Mouse (Mus musculus) brain, embryonic 18.5 days (tissue): ENCODE data around the gene Ampd2.

Source experiments
- DNase-seq: peaks from one replicate; pipeline ENCODE4 v3.0.0-alpha.2; 2012; ENCODE audit warnings: low read depth, low spot score

The Ampd2 gene

GRCm38 (mm10) chr3:108094976-108095760 is 8.7 kb upstream of the Ampd2 start:
- no peak for DNase-seq

DNA sequence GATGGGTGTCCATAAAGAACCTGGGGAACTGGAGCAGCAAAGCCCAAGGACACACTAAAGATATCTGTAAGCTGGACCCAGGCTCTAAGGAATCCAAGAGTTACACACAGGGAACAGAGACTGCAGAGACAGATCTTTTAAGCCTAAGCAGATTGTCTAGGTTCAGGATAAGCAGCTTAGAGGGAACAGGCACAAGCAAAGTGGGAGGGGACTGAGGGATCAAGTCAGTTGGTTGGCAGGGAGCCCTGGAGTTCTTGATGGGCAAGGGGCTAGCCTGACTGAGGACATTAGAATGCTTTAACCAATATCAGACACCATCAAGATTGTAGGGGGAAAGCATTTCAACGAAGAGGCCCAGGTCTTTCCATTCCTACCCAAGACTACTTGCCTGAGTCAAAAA is 7.7 kb upstream of the Ampd2 start:
- no peak for DNase-seq

DNA sequence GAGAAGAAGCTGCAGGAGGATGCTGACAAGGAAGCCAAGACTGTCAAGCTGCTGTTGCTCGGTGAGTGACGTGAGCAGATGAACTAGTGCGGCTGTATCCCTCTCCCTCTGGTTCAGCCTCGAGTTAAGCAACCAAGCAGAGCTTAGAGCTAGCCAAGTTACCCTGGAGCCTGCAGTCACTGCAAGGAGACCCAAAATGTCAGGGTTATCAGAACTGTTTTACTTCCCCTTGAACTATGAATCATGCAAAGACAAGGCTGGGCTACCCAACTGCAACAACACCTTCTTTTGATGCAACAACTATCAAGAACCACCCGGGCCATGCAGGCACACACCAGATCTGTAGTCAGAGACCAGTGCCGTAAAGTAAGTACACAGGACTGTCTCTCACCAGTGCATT is 6.9 kb upstream of the Ampd2 start:
- DNase-seq, result no peak

GRCm38 (mm10) chr3:108092536-108093115 is 6.2 kb upstream of the Ampd2 start, which contains the start of gene Gnat2:
Gene Gnat2, plus strand, starts transcription at chr3:108092789.
- DNase-seq, result no peak

DNA sequence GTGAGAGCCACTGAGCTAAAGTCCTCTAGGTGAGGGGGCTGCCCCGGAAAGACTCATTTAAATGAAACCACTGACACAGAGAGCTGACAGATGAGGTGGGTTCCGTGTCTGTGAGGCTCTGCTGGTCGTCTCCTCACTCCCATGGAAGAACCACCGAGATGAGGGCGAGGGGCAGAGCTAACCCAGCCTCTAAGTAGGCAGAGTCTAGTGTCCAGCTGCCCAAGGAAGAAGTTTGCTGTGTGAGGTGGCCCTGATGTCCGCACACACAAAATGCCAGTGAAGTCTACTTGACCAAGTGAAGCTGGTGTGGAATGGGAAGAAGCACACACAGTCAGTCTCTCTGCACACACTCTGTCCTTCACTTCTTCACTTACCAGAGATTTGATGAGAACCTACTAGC is 5.6 kb upstream of the Ampd2 start:
- no peak for DNase-seq

GRCm38 (mm10) chr3:108090561-108090960 is 4.1 kb upstream of the Ampd2 start:
- no peak for DNase-seq

- no peak for DNase-seq
These were observed 3.5 kb upstream of the Ampd2 start for GRCm38 (mm10) chr3:108089916-108090315.

- DNase-seq, result no peak
These were observed 2.5 kb upstream of the Ampd2 start for GRCm38 (mm10) chr3:108088842-108089380.

DNA sequence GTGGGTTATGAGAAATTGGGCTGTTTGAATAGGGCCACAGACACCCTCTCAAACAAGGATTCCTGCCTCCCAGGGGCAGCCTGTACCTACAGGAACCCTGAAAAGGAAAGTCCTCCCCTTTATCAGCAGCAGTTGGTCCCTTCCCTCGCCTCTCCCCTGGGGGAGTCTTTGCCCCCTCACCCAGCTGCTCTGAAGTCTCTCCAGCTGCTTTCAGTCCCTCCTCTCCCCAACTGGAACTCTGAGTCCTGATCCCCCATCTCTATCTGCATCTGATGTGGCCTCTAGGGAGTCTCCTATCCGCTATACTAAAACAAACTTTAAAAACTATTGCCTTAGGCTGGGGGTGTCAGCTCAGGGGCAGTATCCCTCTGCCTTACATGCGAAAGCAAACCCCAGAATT is 878 bp upstream of the Ampd2 start:
- DNase-seq, result no peak

- no peak for DNase-seq
These were observed 556 bp downstream of the Ampd2 start for GRCm38 (mm10) chr3:108085721-108086469.

DNA sequence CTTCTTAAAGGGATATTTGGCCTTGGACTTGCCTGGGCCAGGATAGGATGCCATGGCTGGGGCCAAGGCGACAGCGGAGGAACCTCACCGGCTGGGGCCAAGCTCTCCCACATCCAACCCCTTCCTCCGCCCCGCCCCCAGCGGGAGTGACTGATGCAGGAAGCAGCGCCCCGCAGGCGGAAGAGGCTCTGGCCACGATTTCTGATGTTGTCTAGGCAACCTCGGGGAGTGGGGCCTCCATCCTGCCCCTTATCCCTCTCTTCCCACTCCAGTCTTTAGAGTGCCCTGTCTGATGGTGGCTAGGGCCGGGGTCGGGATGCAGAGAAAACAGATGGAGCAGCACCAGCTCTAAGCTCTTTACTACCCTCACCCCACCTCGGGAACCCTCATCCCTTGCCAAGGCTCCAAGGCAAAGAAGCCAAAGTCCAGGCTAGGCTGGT is 1.1 kb downstream of the Ampd2 start:
- DNase-seq, result peak; percentile 62

- no peak for DNase-seq
These were observed 1.6 kb downstream of the Ampd2 start for GRCm38 (mm10) chr3:108084767-108085270.

DNA sequence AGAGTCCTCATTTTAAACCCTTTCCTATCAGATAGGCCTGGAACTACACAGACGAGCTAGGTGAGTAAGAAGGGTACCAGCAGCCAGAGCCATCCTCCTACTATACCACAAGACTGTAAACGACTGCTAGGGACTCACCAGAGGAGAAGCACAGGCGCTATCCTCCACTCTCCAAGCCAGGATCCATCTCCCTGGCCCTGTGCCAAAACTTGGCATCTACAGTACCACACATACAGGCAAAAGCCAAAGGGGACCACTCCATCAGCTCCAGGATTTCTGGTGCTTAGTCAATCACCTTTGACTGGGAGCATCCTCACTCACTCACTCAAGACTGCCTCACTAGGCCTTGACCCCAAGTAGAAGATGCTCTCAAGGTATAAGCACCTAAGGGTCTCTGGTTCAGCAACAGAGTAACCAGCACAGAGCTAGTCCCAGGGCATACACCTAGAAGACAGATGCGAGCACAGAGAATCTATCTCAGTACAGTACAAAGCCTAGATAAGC is 2.5 kb downstream of the Ampd2 start:
- no peak for DNase-seq

DNA sequence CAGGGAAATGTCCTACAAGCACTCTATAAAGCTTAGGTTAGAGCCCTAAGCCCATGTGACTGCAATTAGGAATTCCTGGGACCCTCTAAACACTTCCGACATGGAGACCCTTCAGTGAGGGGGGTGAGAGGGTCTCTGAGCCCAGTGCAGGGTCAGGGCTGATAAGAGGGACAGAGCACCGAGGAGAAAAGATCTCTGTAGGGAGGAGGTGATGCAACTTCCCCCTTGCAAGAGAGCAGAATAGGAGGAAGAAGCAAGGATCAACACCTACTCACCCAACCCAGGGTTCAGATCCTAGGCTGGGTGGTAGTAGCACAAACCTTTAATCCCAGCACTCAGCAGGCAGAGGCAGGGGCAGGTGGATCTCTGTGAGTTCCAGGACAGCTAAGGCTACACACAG is 3.3 kb downstream of the Ampd2 start:
- DNase-seq, result no peak

- DNase-seq, result no peak
These were observed 4.1 kb downstream of the Ampd2 start for GRCm38 (mm10) chr3:108082251-108082875.

- no peak for DNase-seq
These were observed 4.8 kb downstream of the Ampd2 start for GRCm38 (mm10) chr3:108081681-108082080.

DNA sequence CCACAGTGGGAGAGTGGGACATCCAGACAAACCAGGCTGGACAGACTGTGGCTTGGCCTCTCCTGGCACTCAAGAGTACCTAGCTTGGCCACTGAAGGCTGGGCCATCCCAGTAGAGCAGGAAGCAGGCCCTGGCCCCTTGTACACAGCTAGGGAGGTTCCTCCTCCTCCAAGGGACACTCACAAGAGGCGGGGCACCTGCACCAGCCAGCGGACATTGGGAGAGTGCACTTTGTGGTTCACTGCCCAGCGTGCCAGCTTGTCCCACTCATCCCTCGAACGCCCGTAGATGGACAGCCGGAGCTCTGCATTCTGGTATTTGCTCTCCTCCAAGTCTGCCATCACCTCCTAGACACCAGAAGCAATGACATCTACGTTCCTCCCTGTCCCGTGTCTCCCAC is 9.6 kb downstream of the Ampd2 start:
- DNase-seq, result no peak

GRCm38 (mm10) chr3:108072983-108073569 is 13.4 kb downstream of the Ampd2 start:
- DNase-seq, result no peak

- no peak for DNase-seq
These were observed 15.9 kb downstream of the Ampd2 start for GRCm38 (mm10) chr3:108070295-108071293.
